Mouse (Mus musculus) lung, postnatal 0 days (tissue): Measurements from ENCODE around the gene Tbl1xr1.

Experiments used
- CTCF ChIP-seq: IDR thresholded peaks from 2 replicates; pipeline ENCODE4 v1.5.1; 2016; ENCODE audit warnings: antibody characterized with exemption, mild to moderate bottlenecking
- EP300 ChIP-seq: IDR thresholded peaks from 2 replicates; pipeline ENCODE4 v1.6.1; 2016; ENCODE audit warnings: antibody characterized with exemption, mild to moderate bottlenecking, control low read depth

DNA sequence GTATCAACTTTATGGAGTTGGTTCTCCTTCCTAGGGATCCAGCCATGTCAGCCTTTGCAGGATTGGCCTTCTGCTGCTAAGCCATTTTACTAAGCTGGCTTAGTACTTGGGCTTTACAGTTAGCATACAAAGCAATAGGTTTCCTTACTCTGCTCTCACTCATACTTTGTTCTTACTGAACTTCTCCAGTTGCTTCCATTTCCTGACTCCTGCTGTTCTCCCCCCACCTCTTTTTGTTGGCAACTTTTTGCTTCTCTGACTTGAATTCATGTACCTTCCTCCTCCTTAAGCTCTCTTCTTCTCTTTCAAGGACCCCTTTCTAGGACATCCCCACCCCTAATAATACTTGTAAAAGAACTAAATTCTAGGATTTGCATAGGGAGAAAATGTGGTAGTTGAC is 31.6 kb downstream of the Tbl1xr1 start:
- TF ChIP-seq CTCF, result no peak
- no peak for TF ChIP-seq EP300
